Mouse (Mus musculus) limb, embryonic 13.5 days (tissue): ENCODE results near the gene Lpin2. TPM values are rescaled to one million over a fixed set of nuclear protein-coding genes. Genes with fewer than 3 reads are reported as not detected.

Source experiments
- ATAC-seq: fragments of 200-750 bp; cut with Nextera tagmentation; 2 replicates; pipeline ENCODE4 v1.8.0; 2017; ENCODE audit warnings: low read depth, moderate number of reproducible peaks, moderate TSS enrichment; ENCODE audit not compliant: low FRiP score
- H3K27ac ChIP-seq: fragments of 300-500 bp; sonication (generic); 2 replicates; pipeline ENCODE4 v1.5.1; 2015; ENCODE audit warnings: inconsistent platforms, mild to moderate bottlenecking, moderate library complexity
- H3K27me3 ChIP-seq: fragments of 300-500 bp; sonication (generic); 2 replicates; pipeline ENCODE4 v1.6.1; 2015; ENCODE audit warnings: mild to moderate bottlenecking, inconsistent platforms
- H3K36me3 ChIP-seq: fragments of 300-500 bp; sonication (generic); 2 replicates; pipeline ENCODE4 v1.6.1; 2015; ENCODE audit warnings: inconsistent platforms, mild to moderate bottlenecking, moderate library complexity
- H3K4me1 ChIP-seq: fragments of 300-500 bp; sonication (generic); 2 replicates; pipeline ENCODE4 v1.6.1; 2015; ENCODE audit warnings: inconsistent platforms
- H3K4me2 ChIP-seq: fragments of 300-500 bp; sonication (generic); replicated peaks from 2 replicates; pipeline ENCODE4 v1.6.1; 2015; ENCODE audit warnings: inconsistent platforms, mild to moderate bottlenecking, moderate library complexity
- H3K4me3 ChIP-seq: fragments of 300-500 bp; sonication (generic); 2 replicates; pipeline ENCODE4 v1.5.1; 2015; ENCODE audit warnings: moderate library complexity, mild to moderate bottlenecking, inconsistent platforms
- H3K9ac ChIP-seq: fragments of 300-500 bp; sonication (generic); 2 replicates; pipeline ENCODE4 v1.6.1; 2015; ENCODE audit warnings: mild to moderate bottlenecking, inconsistent platforms
- H3K9me3 ChIP-seq: fragments of 300-500 bp; sonication (generic); 2 replicates; pipeline ENCODE4 v1.6.1; 2016; ENCODE audit warnings: inconsistent platforms
- WGBS: fragments of 180-500 bp; shearing (Covaris S2); methylation state at CpG from one replicate; pipeline ENCODE4 v1.1.7; 2015; 5-methylcytosine and 5-hydroxymethylcytosine counted together
- polyA plus RNA-seq: library from polyadenylated mRNA; unstranded; fragments of >200 nt; fragmentation: Nextera tagmentation; extraction: Ambion mirVana; gene quantifications from 2 replicates; pipeline ENCODE4 v1.2.1, GENCODE M21; 2015

The Lpin2 gene
- polyA plus RNA-seq = 54.1 and 56.9 TPM in 2 replicates

DNA sequence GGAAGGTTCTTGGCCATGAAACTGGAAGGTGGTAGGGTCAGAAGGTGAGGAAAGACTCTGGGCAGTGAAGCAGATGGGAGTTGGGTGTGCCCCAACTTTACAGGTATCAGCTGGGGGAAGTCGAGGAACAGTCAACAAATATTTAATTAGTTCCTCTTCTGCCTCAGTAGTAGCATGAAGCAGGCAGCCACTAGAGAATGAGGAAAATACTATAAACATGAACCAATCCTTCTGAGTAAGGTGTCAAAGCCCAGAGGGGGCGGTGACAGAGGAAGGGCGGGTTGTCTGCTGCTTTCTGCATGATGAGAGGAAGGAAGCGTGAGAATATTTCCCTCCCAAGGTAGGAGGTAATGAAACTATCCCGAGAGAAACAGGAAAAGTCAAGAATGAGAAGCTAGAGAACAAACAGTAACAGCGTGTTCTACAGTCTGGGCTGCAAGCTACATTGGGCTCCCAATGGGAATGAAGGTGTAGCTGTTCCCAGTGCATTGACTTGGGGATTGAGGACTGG, at the start of gene Lpin2:
TSS of gene Lpin2 (plus strand) at position 350 of the 511 bp plus-strand sequence.
- H3K27me3 ChIP-seq = no peaks in the 10 kb centered on the region
- peak within 1 kb of the TSS; percentile 93 for H3K27ac ChIP-seq
- peak within 1 kb of the TSS; percentile 89 for H3K4me2 ChIP-seq
- H3K9me3 ChIP-seq = no peaks in the 10 kb centered on the region
- H3K9ac ChIP-seq = peak within 1 kb of the TSS; percentile 95
- no peak for ATAC-seq
- 16% methylated on average over 6 of the region's 6 CpGs for WGBS
- H3K36me3 ChIP-seq = no peaks in the 10 kb centered on the region
- peaks cover 47% of the 10 kb centered on the region for H3K4me1 ChIP-seq
- H3K4me3 ChIP-seq = peak within 1 kb of the TSS; percentile 84

- H3K9ac ChIP-seq = no peak overlapping the region
- H3K4me3 ChIP-seq = no peak overlapping the region
- H3K4me2 ChIP-seq = no peak overlapping the region
- no peaks in the 10 kb centered on the region for H3K36me3 ChIP-seq
- H3K27ac ChIP-seq = no peak overlapping the region
- ATAC-seq = no peak
- H3K9me3 ChIP-seq = no peaks in the 10 kb centered on the region
- peaks cover 30% of the 10 kb centered on the region for H3K4me1 ChIP-seq
- H3K27me3 ChIP-seq = no peaks in the 10 kb centered on the region
- whole genome bisulfite sequencing = 89% methylated on average over 11 of the region's 11 CpGs
Measured at GRCm38 (mm10) chr17:71132856-71133439, 49.4 kb upstream of the Lpin2 start.

DNA sequence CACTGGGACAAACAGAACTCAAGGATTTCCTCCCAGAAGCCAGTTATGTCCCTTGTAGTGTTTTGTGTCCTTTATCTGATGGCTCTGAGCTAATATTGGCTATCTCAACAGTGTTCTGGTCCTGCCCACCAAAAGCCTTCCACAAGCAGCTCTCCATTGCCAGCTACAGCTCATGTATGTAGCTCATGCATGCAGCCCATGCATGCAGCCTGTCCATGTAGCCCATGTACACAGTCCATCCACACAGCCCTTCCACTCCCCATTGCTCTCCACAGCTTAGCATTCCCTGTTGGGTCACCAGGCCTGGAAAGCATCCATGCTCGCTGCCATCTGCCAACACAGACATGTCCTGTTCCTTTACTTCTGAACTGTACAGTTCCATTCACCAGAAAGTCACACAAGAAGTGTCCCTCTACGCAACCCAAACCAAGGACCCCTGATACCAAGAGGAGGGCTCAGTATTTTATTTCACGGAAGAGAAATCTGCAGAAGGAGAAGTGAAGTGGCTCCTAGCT, 47.9 kb upstream of the Lpin2 start:
- ATAC-seq = no peak
- no peak overlapping the region for H3K4me3 ChIP-seq

DNA sequence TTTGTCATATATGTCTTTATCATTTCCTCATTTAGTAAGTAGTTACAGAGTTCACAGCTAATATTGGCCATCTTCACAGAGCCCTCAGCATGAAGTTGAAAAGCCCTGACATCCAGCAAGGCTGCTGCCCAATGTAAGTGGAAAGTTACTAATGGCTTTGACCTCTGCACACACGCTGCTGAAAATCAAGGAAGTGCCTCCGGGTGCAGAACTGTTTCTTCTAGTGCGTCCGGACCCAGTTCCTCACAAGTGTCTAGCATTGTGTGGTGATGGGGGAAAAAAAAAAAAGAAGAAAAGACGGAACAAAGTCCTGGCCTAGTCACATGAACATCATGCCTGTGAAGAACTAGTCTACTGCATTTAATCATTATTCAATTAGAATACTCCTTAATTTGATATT, 47.3 kb upstream of the Lpin2 start:
- H3K36me3 ChIP-seq = no peaks in the 10 kb centered on the region
- H3K4me2 ChIP-seq = no peak overlapping the region
- no peak overlapping the region for H3K27ac ChIP-seq
- peaks cover 13% of the 10 kb centered on the region for H3K4me1 ChIP-seq
- no peak for ATAC-seq
- no peak overlapping the region for H3K4me3 ChIP-seq
- 26% methylated on average over 5 of the region's 5 CpGs for WGBS
- H3K27me3 ChIP-seq = no peaks in the 10 kb centered on the region
- no peak overlapping the region for H3K9ac ChIP-seq
- no peaks in the 10 kb centered on the region for H3K9me3 ChIP-seq

More for the DNA sequence above, 47.9 kb upstream of the Lpin2 start:
- Histone ChIP-seq H3K9ac (no peak overlapping the region), H3K27me3 (no peaks in the 10 kb centered on the region), H3K36me3 (no peaks in the 10 kb centered on the region), H3K9me3 (no peaks in the 10 kb centered on the region), H3K4me2 (no peak overlapping the region), H3K4me1 (peaks cover 19% of the 10 kb centered on the region), H3K27ac (no peak overlapping the region)
- 89% methylated on average over 3 of the region's 3 CpGs for WGBS

- Histone ChIP-seq H3K4me2 (no peak overlapping the region), H3K9me3 (no peaks in the 10 kb centered on the region), H3K27ac (no peak overlapping the region), H3K4me3 (no peak overlapping the region), H3K27me3 (no peaks in the 10 kb centered on the region), H3K9ac (no peak overlapping the region), H3K36me3 (no peaks in the 10 kb centered on the region), H3K4me1 (peaks cover 7% of the 10 kb centered on the region)
- WGBS = 74% methylated on average over 5 of the region's 5 CpGs
- no peak for ATAC-seq
Measured at GRCm38 (mm10) chr17:71135866-71136265, 46.5 kb upstream of the Lpin2 start.

DNA sequence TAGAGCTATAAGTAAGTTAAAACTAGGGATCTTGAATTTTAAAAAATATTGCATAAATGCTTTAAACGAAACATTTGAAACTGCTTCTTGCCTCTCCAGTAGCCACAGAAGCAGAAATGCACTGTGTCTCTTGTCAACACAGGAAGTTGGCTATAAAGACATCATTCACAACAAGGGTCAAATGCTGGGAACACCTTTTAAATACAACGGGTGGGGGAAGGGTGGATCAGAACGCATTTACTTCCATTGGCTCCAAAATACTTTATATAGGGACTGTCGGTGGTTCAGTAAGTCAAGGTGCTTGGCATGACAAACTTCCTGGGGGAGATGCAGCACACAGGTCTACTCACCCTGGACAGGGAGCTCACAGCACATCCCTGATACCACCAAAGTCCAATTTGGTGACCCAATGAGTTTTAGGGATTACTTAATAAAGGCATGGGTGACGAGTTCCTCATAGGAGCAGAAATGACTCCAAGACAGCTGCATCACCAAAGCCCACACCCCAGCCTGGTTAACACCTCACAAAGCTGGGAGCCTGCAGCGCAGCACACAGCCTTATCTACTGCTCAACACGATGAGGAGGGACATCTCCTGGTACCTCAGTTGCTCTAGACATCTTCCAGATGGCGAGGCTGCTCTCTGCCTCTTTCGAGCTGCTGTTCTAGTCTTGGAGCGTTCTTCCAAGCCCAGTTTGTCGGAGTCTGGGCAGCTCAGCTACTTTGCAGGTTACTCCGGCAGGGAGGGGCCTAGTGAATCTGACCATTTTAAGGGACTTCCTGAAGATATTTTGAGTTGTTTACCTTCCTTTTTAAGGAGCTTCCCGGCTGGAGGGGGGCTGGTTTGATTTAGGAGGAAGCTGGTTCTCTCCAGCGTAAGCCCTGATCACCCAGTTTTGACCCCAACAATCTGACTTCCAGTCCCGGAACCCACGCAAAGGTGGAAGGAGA, 45.7 kb upstream of the Lpin2 start:
- 53% methylated on average over 16 of the region's 16 CpGs for WGBS
- Histone ChIP-seq H3K9me3 (no peaks in the 10 kb centered on the region), H3K27ac (no peak overlapping the region), H3K27me3 (no peaks in the 10 kb centered on the region), H3K4me1 (peaks cover 7% of the 10 kb centered on the region), H3K4me2 (no peak overlapping the region), H3K4me3 (no peak overlapping the region), H3K9ac (no peak overlapping the region), H3K36me3 (no peaks in the 10 kb centered on the region)
- ATAC-seq = no peak

GRCm38 (mm10) chr17:71137334-71137721, 45.0 kb upstream of the Lpin2 start:
- Histone ChIP-seq H3K27me3 (no peaks in the 10 kb centered on the region), H3K4me2 (no peak overlapping the region), H3K9me3 (no peaks in the 10 kb centered on the region), H3K9ac (no peak overlapping the region), H3K4me3 (no peak overlapping the region), H3K4me1 (peaks cover 7% of the 10 kb centered on the region), H3K36me3 (no peaks in the 10 kb centered on the region), H3K27ac (no peak overlapping the region)
- no peak for ATAC-seq
- WGBS = 78% methylated on average over 2 of the region's 2 CpGs

GRCm38 (mm10) chr17:71142068-71142467, 40.3 kb upstream of the Lpin2 start:
- no peak overlapping the region for H3K27ac ChIP-seq

DNA sequence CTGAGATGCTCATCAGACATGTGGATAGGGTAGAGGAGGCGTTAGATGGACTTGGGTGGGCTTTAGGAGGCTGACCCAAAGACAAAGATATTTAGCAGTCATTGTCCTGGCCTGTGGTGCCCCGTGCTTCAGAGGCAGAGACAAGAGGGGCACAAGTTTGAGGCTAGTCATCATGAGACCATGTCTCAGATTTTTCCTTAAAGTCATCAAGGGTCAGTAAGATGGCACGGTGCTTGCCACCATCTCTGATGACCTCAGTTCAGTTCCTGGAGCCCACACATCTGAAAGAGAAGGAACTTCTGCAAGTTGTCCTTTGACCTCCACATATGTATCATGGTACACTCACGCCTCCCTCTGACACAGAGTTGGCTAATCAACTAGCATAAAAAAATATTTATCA, 39.2 kb upstream of the Lpin2 start:
- Histone ChIP-seq H3K36me3 (no peaks in the 10 kb centered on the region), H3K27me3 (no peaks in the 10 kb centered on the region), H3K9me3 (no peaks in the 10 kb centered on the region), H3K4me2 (no peak overlapping the region), H3K4me3 (no peak overlapping the region), H3K4me1 (no peaks in the 10 kb centered on the region), H3K27ac (no peak overlapping the region), H3K9ac (no peak overlapping the region)
- WGBS = 82% methylated on average over 4 of the region's 4 CpGs
- ATAC-seq = no peak

More at GRCm38 (mm10) chr17:71142068-71142467, 40.3 kb upstream of the Lpin2 start:
- no peaks in the 10 kb centered on the region for H3K4me1 ChIP-seq
- H3K4me3 ChIP-seq = no peak overlapping the region
- H3K4me2 ChIP-seq = no peak overlapping the region
- no peaks in the 10 kb centered on the region for H3K9me3 ChIP-seq
- H3K36me3 ChIP-seq = no peaks in the 10 kb centered on the region
- no peak for ATAC-seq
- no peak overlapping the region for H3K9ac ChIP-seq
- 74% methylated on average over 4 of the region's 4 CpGs for WGBS
- H3K27me3 ChIP-seq = no peaks in the 10 kb centered on the region

- ATAC-seq = no peak
- Histone ChIP-seq H3K27me3 (no peaks in the 10 kb centered on the region), H3K4me2 (no peak overlapping the region), H3K27ac (no peak overlapping the region), H3K4me3 (no peak overlapping the region), H3K9ac (no peak overlapping the region), H3K9me3 (no peaks in the 10 kb centered on the region), H3K36me3 (no peaks in the 10 kb centered on the region), H3K4me1 (no peaks in the 10 kb centered on the region)
- WGBS = 81% methylated on average over 19 of the region's 19 CpGs
Measured at GRCm38 (mm10) chr17:71144322-71145116, 37.8 kb upstream of the Lpin2 start.

GRCm38 (mm10) chr17:71145248-71145961, 37.0 kb upstream of the Lpin2 start:
- Histone ChIP-seq H3K4me3 (no peak overlapping the region), H3K4me1 (no peaks in the 10 kb centered on the region), H3K27ac (no peak overlapping the region), H3K4me2 (no peak overlapping the region), H3K27me3 (no peaks in the 10 kb centered on the region), H3K9me3 (no peaks in the 10 kb centered on the region), H3K36me3 (no peaks in the 10 kb centered on the region), H3K9ac (no peak overlapping the region)
- ATAC-seq = no peak
- 96% methylated on average over 1 of the region's 1 CpGs for WGBS
